Mouse (Mus musculus): Measurements from ENCODE around the gene Wdr86. TPM values are rescaled to one million over a fixed set of nuclear protein-coding genes. Genes with fewer than 3 reads are reported as not detected.
"Not testable (repeated sequence)": the region's sequence is repeated elsewhere in the genome, so short reads cannot be mapped to it uniquely, and the experiment has no call there.

Gene Wdr86
- polyA plus RNA-seq (2014; fragmentation: Nextera tagmentation; extraction: Ambion mirVana) = 39.7 and 43.9 TPM in 2 replicates

GRCm38 (mm10) chr5:24730488-24730871, at the start of gene Wdr86:
TSS of gene Wdr86 (minus strand) at chr5:24730727.
- Histone ChIP-seq H3K9me3 (ENCODE audit: low read depth, low read length) (no peaks in the 10 kb centered on the region), H3K4me3 (ENCODE audit: low read depth, low read length) (peak within 1 kb of the TSS; percentile 69), H3K9ac (peak within 1 kb of the TSS; percentile 76), H3K4me2 (peak within 1 kb of the TSS; percentile 86), H3K4me1 (ENCODE audit: insufficient read depth) (peaks cover 19% of the 10 kb centered on the region), H3K27ac (ENCODE audit: low read depth) (peak within 1 kb of the TSS; percentile 80), H3K36me3 (ENCODE audit: insufficient read depth) (no peaks in the 10 kb centered on the region), H3K27me3 (ENCODE audit: insufficient read depth, low read length) (peaks cover 4% of the 10 kb centered on the region)
- peak; percentile 51; the same call in 1 of the 2 replicates for ATAC-seq (ENCODE audit: insufficient read depth)
- WGBS = under 1% methylated on average over 23 of the region's 23 CpGs
- no peak for TF ChIP-seq CTCF (IDR thresholded peaks at IDR 0.05; ENCODE audit: low read depth)
- peak; percentile 79 for DNase-seq

- peak; percentile 41; the same call in 1 of the 2 replicates for ATAC-seq (ENCODE audit: insufficient read depth)
- no peaks in the 10 kb centered on the region for H3K36me3 ChIP-seq (ENCODE audit: insufficient read depth)
- WGBS = 45% methylated on average over 15 of the region's 15 CpGs
- H3K4me3 ChIP-seq (ENCODE audit: low read depth, low read length) = no peak overlapping the region
- no peak overlapping the region for H3K4me2 ChIP-seq
- H3K9me3 ChIP-seq (ENCODE audit: low read depth, low read length) = no peaks in the 10 kb centered on the region
- no peak overlapping the region for H3K9ac ChIP-seq
- no peaks in the 10 kb centered on the region for H3K4me1 ChIP-seq (ENCODE audit: insufficient read depth)
- peak; percentile 77 for DNase-seq
- TF ChIP-seq CTCF (IDR thresholded peaks at IDR 0.05; ENCODE audit: low read depth) = peak; percentile 77
- no peak overlapping the region for H3K27ac ChIP-seq (ENCODE audit: low read depth)
- H3K27me3 ChIP-seq (ENCODE audit: insufficient read depth, low read length) = 0 out of 2 replicates have a peak, but pooled peaks cover 6% of the 10 kb centered on the region
Observed at GRCm38 (mm10) chr5:24779881-24780512, 49.5 kb upstream of the Wdr86 start.

- DNase-seq (no peak), ATAC-seq (ENCODE audit: insufficient read depth) (no peak)
- no peak overlapping the region for H3K27ac ChIP-seq (ENCODE audit: low read depth)
- TF ChIP-seq CTCF (IDR thresholded peaks at IDR 0.05; ENCODE audit: low read depth) = no peak
- no peak overlapping the region for H3K4me3 ChIP-seq (ENCODE audit: low read depth, low read length)
- H3K9ac ChIP-seq = no peak overlapping the region
- H3K9me3 ChIP-seq (ENCODE audit: low read depth, low read length) = no peaks in the 10 kb centered on the region
- H3K27me3 ChIP-seq (ENCODE audit: insufficient read depth, low read length) = 0 out of 2 replicates have a peak, but pooled peaks cover 6% of the 10 kb centered on the region
- H3K36me3 ChIP-seq (ENCODE audit: insufficient read depth) = no peaks in the 10 kb centered on the region
- no peaks in the 10 kb centered on the region for H3K4me1 ChIP-seq (ENCODE audit: insufficient read depth)
- H3K4me2 ChIP-seq = no peak overlapping the region
Observed at GRCm38 (mm10) chr5:24779321-24779720, 48.8 kb upstream of the Wdr86 start.

GRCm38 (mm10) chr5:24778843-24779140, 48.3 kb upstream of the Wdr86 start:
- ATAC-seq (ENCODE audit: insufficient read depth) (no peak), DNase-seq (no peak)
- H3K9ac ChIP-seq = no peak overlapping the region
- H3K4me3 ChIP-seq (ENCODE audit: low read depth, low read length) = no peak overlapping the region
- WGBS = 36% methylated on average over 13 of the region's 13 CpGs
- no peak overlapping the region for H3K27ac ChIP-seq (ENCODE audit: low read depth)
- H3K36me3 ChIP-seq (ENCODE audit: insufficient read depth) = no peaks in the 10 kb centered on the region
- TF ChIP-seq CTCF (IDR thresholded peaks at IDR 0.05; ENCODE audit: low read depth) = no peak
- 0 out of 2 replicates have a peak, but pooled peaks cover 6% of the 10 kb centered on the region for H3K27me3 ChIP-seq (ENCODE audit: insufficient read depth, low read length)
- no peaks in the 10 kb centered on the region for H3K4me1 ChIP-seq (ENCODE audit: insufficient read depth)
- H3K9me3 ChIP-seq (ENCODE audit: low read depth, low read length) = no peaks in the 10 kb centered on the region
- peak overlapping the region; percentile 27; the same call in 1 of the 2 replicates for H3K4me2 ChIP-seq

- no peaks in the 10 kb centered on the region for H3K36me3 ChIP-seq (ENCODE audit: insufficient read depth)
- no peaks in the 10 kb centered on the region for H3K4me1 ChIP-seq (ENCODE audit: insufficient read depth)
- H3K27ac ChIP-seq (ENCODE audit: low read depth) = no peak overlapping the region
- H3K4me3 ChIP-seq (ENCODE audit: low read depth, low read length) = no peak overlapping the region
- H3K4me2 ChIP-seq = peak overlapping the region; percentile 27; the same call in 1 of the 2 replicates
- H3K27me3 ChIP-seq (ENCODE audit: insufficient read depth, low read length) = 0 out of 2 replicates have a peak, but pooled peaks cover 6% of the 10 kb centered on the region
- DNase-seq (no peak), ATAC-seq (ENCODE audit: insufficient read depth) (no peak)
- no peak for TF ChIP-seq CTCF (IDR thresholded peaks at IDR 0.05; ENCODE audit: low read depth)
- WGBS = 23% methylated on average over 17 of the region's 17 CpGs
- no peaks in the 10 kb centered on the region for H3K9me3 ChIP-seq (ENCODE audit: low read depth, low read length)
- no peak overlapping the region for H3K9ac ChIP-seq
Observed at GRCm38 (mm10) chr5:24778082-24778842, 47.7 kb upstream of the Wdr86 start.

GRCm38 (mm10) chr5:24776681-24777080, 46.2 kb upstream of the Wdr86 start:
- Histone ChIP-seq H3K9ac (no peak overlapping the region), H3K27me3 (ENCODE audit: insufficient read depth, low read length) (0 out of 2 replicates have a peak, but pooled peaks cover 6% of the 10 kb centered on the region), H3K9me3 (ENCODE audit: low read depth, low read length) (no peaks in the 10 kb centered on the region), H3K4me1 (ENCODE audit: insufficient read depth) (no peaks in the 10 kb centered on the region), H3K36me3 (ENCODE audit: insufficient read depth) (no peaks in the 10 kb centered on the region), H3K4me2 (no peak overlapping the region), H3K27ac (ENCODE audit: low read depth) (no peak overlapping the region), H3K4me3 (ENCODE audit: low read depth, low read length) (no peak overlapping the region)
- WGBS = 54% methylated on average over 4 of the region's 4 CpGs
- ATAC-seq (ENCODE audit: insufficient read depth) = no peak
- no peak for DNase-seq
- TF ChIP-seq CTCF (IDR thresholded peaks at IDR 0.05; ENCODE audit: low read depth) = peak; percentile 28; the same call in 1 of the 2 replicates

- not testable (repeated sequence) for H3K4me1 ChIP-seq (ENCODE audit: insufficient read depth); H3K27me3 ChIP-seq (ENCODE audit: insufficient read depth, low read length); H3K9ac ChIP-seq; ATAC-seq (ENCODE audit: insufficient read depth); H3K4me3 ChIP-seq (ENCODE audit: low read depth, low read length); H3K27ac ChIP-seq (ENCODE audit: low read depth); H3K36me3 ChIP-seq (ENCODE audit: insufficient read depth); H3K4me2 ChIP-seq; H3K9me3 ChIP-seq (ENCODE audit: low read depth, low read length)
- peak; percentile 17 for DNase-seq
- 77% methylated on average over 16 of the region's 16 CpGs for WGBS
Observed at GRCm38 (mm10) chr5:24774549-24774948, 44.0 kb upstream of the Wdr86 start.
